Mouse (Mus musculus): Measurements from ENCODE around the gene C530008M17Rik.
A peak's percentile ranks its signal among the peaks of the same experiment; 100 is the strongest.

C530008M17Rik gene

DNA sequence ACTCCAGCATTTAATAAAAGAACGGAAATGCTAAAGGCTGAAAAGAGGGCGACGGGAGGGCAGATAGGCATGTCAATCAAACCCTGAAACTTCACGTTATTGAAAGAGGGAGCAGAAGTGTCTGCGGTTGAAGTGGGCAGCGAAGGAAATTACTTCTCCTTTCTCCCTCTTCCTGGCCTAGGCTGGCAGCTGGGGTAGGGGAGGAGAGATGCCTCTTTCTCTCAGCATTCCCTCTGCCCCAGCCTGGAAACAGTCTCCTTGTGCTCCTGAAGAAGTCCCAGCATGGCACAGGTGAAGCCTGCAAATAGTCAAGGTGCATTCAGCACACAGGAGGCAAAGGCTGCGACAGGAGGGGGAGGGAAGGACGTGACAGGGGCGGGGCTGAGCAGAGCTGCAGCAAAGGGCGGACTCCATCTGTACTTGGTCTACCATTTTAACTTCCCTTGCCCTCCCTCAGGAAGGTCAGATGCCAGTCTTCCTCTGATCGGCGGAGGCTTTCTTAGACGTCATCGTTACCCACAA is 122.8 kb downstream of the C530008M17Rik start:
- no peak for DNase-seq

- DNase-seq: no peak
Measured at GRCm38 (mm10) chr5:76781943-76782342, 125.6 kb downstream of the C530008M17Rik start.

DNA sequence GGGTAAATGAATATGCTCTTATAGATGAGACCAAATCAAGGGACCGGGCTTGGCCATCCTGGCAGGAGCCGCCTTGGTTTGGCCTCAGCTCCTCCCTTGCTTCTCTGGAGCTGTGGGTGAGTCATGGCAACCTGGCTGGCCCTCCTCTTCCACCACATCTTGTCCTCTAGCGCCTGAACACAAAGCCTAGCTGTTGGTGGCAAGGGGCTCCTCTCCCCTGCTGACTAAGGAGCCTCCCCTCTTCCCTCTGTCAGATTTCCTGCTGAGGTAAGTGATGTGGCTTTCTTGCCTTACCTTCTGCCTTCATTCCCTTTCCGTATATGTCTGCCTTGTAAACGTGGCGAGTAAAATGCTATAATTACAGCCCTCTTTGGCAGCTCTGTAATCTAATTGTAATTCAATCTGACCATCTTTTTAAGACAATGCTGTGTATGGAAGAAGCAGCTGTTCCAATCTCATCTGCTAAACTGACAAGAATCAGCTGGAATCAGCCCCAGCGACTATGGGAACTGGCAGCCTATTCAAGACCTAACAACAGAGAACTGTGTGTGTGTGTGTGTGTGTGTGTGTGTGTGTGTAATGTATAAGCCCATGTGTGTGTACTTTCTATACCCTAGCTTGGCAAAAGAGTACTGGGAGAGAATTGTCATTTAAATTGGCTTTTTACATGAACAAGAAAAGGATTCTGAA is 126.2 kb downstream of the C530008M17Rik start:
- DNase-seq: no peak

DNA sequence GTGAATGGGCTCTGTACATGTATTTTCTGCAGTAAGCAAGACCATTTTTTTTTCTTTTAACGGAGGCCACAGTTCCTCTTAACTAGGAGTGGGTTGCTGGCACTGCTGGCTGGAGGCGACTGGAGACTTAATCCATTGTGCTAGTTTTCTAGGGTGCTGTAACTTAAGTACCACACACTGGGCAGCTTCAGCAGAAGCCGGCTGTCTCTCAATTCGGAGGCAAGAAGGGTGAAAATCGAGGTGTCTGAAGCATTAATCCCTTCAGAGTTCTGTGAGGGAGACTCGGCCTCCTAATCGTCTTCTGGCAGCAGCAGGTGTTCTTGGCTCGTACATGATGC is 126.8 kb downstream of the C530008M17Rik start:
- DNase-seq: no peak

- no peak for DNase-seq
Measured at GRCm38 (mm10) chr5:76784151-76784723, 127.9 kb downstream of the C530008M17Rik start.

- DNase-seq: no peak
Measured at GRCm38 (mm10) chr5:76785013-76785412, 128.7 kb downstream of the C530008M17Rik start.

DNA sequence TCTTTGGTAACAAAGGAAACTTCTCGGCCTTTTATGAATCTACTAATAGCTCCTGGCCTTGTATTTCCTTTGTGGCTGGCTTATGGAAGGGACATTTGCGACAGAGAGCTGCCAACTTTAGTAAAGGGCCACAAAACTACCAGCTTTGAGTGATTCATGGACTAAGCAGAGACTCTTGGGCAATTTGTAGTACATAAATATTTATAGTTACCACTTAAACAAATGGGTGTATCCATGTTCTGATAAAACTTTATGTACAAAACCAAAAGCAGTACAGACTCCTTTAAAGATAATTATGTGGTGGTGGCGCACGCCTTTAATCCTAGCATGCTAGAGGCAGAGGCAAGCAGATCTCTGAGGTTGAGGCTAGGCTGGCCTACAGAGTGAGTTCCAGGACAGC is 133.6 kb downstream of the C530008M17Rik start:
- no peak for DNase-seq

GRCm38 (mm10) chr5:76791280-76791679 is 135.0 kb downstream of the C530008M17Rik start:
- DNase-seq: no peak

DNA sequence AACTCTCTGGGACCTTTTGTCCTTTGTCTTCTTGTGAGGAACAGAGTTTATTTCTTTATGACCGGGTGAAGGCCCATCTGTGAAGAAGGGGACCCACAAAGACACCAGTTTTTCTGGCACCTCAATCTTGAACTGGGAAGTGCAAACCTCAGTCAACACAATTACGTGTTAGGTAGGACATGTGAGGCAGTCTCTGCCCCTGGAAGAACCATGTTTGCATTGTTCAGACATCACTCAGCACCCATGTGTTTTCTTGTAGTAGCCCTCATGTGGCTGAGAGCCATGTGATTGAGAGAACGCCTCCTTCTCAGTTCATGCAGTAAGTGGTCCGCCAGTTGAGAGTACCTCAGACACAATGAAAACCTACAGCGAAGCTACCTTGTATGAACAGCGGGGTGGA is 136.4 kb downstream of the C530008M17Rik start:
- no peak for DNase-seq

- DNase-seq: no peak
Measured at GRCm38 (mm10) chr5:76798043-76798442, 141.7 kb downstream of the C530008M17Rik start.

DNA sequence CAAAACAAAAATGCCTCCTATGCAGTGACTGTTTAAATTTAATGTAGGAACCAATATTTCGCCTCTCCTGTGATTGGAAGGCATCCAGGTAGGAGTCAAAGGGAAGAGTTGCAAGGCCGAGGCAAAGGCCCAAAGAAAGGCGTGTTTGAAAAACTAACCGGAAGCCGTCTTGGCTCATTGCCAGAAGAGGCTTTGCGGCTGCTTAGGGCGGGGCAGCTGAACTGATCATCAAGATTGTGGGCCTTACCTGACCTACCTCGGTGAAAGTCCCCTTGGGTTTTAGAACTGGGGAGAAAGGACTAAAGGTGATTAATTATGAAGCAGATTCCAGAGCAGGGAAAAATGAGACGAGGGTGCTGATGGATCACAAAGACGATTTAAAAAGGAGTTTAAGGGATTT is 143.2 kb downstream of the C530008M17Rik start:
- peak; percentile 6 for DNase-seq

DNA sequence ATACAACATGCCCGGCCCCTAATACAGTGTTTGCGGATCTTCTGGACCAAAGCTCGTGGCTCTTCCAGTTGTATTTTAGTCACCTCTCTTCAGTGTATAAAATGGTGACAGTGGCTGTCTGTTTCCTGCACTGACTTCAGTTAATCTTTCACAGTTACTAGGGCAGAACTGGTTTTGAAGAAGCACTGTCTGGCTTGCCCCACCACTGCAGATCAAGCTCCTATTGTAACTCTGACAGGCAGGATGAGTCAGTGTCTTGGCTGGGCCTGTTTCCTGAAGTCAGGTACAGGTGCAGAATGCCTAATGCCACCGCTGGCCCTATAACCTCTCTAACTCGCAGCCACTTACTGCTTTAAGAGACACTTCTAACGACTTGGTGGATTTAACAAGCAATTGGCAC is 152.7 kb downstream of the C530008M17Rik start:
- DNase-seq: no peak

DNA sequence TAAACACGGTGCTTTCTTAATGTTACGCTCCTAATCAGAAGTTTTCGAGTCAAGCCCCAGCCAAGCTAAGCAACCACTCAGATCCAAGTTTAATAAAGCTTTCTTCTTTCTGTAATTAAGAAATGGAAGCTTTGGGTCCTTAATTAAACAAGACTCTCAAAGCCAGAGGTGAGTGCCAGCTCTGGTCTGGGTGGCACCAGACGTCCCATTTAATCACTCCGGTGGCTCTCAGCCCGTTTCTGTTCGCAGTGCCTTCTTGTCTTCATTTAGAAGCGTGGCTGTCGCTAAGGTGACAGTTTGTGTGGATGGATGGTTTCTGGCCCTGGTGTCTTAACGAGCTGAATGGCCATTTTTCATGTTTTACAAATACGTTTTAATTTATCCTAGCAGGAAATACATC is 158.7 kb downstream of the C530008M17Rik start:
- no peak for DNase-seq

GRCm38 (mm10) chr5:76815786-76816455 is 159.6 kb downstream of the C530008M17Rik start:
- peak; percentile 77 for DNase-seq

DNA sequence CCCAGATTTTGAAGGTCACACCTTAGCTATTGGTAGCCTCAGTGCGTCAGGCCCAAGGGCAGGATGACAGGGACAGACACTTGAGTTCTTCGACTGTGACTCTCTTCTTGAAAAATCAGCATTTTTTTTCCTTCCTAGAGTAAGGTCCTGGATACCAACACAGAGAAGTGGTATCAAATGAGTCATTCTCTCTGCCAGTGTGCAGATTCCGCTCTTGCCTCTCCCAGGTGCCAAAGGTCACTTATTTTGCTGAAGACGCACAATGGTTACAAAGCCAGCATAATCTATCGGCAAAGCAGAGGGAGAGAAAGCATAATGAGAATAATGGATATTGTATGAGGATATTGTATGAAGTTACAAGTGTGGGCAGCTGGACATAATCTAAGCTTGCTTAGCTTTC is 160.4 kb downstream of the C530008M17Rik start:
- DNase-seq: peak; percentile 56

- DNase-seq: no peak
Measured at GRCm38 (mm10) chr5:76817678-76818077, 161.4 kb downstream of the C530008M17Rik start.

DNA sequence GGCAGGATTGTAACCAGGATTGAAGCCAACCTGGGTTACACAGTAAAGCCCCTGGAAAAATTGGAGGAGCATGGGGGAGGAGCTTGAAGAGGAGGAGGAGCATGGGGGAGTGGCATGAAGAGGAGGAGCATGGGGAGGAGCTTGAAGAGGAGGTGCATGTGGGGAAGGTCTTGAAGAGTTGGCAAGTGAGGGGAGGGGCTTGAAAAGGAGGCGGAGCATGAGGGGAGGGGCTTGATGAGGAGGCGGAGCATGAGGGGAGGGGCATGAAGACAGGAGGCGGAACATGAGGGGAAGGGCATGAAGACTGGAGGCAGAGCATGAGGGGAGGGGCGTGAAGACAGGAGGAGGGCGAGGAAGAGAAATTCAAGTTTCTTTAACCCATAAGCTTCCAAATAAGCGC is 162.5 kb downstream of the C530008M17Rik start:
- no peak for DNase-seq

- DNase-seq: peak; percentile 54
Measured at GRCm38 (mm10) chr5:76822097-76822496, 165.8 kb downstream of the C530008M17Rik start.

GRCm38 (mm10) chr5:76828527-76829240 is 172.4 kb downstream of the C530008M17Rik start:
- no peak for DNase-seq

DNA sequence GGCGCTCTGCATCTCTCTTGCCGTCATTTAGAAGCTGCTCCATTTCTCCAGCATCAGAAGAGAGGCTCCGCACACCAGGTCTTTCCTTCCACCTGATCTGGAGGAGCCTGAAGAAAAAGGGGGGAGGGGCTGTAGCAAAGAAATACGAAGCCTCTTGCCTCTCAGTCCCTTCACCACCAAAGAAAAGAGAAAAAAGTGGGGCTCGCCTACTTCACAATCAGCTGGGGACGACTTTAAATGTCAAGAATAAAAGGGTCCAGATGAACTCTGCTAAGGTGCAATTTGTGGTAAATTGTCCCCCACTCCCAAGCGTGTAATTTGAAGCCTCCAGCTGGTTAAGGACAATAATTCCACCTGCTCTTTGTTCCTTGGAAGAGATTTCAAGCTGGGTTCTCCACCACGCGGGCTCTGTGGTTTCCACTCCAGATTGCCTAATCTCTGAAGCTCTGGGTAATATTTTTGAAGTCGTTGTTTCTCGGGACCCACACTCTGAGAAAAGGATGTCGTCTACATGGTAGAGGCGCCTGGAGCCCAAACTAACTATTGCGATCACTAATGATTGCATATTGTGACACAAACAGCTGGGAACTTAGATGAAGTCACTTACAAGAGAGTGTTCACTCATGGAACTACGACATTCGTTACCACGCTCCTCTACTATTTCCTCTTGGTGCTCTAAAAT is 176.4 kb downstream of the C530008M17Rik start:
- no peak for DNase-seq

DNA sequence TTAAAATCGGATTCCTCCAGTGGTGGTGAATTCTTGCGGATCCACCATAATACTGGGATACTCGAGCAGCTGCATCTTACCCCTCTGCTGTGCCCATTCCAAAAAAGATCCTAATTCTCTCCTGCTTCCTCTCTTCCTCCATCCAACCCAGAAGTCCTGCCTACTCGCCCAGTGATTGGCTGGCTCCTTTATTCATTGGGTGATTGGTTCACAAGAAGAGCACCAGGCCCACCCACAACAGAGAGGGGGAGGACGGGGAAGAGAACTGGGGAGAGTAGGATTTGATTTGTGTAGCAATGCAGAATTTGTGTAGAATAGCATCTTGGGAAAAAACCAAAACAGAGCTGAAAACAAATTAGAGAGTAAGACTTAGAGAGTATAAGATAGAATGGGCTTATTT is 180.7 kb downstream of the C530008M17Rik start:
- no peak for DNase-seq

DNA sequence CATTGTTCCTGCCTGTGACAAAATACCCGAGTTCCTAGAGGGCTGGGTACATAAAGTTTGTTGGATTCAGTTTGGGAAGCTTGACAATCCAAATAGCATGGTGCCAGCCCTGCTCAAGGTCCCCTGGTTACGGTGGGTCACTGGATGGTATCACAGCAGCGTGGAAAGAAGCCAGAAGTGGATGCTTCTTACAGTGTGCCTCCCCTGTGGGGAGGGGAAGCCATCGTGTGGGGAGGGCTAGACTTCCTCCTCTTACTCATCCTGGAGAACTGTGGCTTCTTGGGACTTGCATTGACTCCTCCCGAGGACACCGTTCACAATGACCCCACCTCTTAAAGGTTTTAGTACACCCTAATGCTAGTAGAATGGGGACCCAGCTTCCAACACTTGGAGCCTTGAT is 183.5 kb downstream of the C530008M17Rik start:
- DNase-seq: no peak

DNA sequence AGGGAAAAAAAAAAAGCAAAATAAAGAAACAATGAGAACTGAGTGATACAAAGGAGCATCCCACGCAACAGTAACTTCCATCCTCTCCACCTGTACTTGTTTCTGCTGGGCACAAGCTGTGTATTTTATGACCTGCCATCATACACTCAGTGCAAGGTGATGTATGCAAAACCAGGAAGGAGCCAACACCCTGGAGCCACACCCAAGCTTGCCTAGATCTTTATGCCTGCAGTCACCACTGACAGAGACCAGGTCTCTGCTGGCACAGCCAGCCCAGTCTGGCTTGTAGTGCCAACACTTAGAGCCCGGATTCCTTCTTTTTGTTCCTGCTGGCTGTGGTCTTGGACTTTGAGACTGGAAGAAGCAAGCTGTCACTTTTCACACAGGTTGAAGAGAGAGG is 185.5 kb downstream of the C530008M17Rik start:
- no peak for DNase-seq

Measured in kidney, adult 9 months (tissue).